Mouse (Mus musculus) intestine, postnatal 0 days (tissue): ENCODE data around the gene Lbx1. TPM values are rescaled to one million over a fixed set of nuclear protein-coding genes. Genes with fewer than 3 reads are reported as not detected.

Source experiments
- ATAC-seq: fragments of 200-750 bp; cut with Nextera tagmentation; 2 replicates; pipeline ENCODE4 v1.8.0; 2017; ENCODE audit warnings: mild to moderate bottlenecking, moderate TSS enrichment, moderate library complexity
- H3K27ac ChIP-seq: fragments of 300-500 bp; sonication (generic); 2 replicates; pipeline ENCODE4 v1.5.1; 2014; ENCODE audit warnings: mild to moderate bottlenecking, low read depth, low read length, moderate library complexity
- H3K27me3 ChIP-seq: fragments of 300-500 bp; sonication (generic); replicated peaks from 2 replicates; pipeline ENCODE4 v1.6.1; 2014; ENCODE audit warnings: low read length, mixed read lengths; ENCODE audit not compliant: control insufficient read depth, insufficient read depth
- H3K36me3 ChIP-seq: fragments of 300-500 bp; sonication (generic); 2 replicates; pipeline ENCODE4 v1.6.1; 2014; ENCODE audit warnings: mild to moderate bottlenecking, moderate library complexity; ENCODE audit not compliant: control insufficient read depth, insufficient read depth
- H3K4me1 ChIP-seq: fragments of 300-500 bp; sonication (generic); replicated peaks from 2 replicates; pipeline ENCODE4 v1.6.1; 2014; ENCODE audit warnings: antibody characterized with exemption, low read length, mixed read lengths; ENCODE audit not compliant: control insufficient read depth, insufficient read depth
- H3K4me2 ChIP-seq: fragments of 300-500 bp; sonication (generic); replicated peaks from 2 replicates; pipeline ENCODE4 v1.6.1; 2014; ENCODE audit warnings: low read depth, mild to moderate bottlenecking, moderate library complexity
- H3K4me3 ChIP-seq: fragments of 300-500 bp; sonication (generic); 2 replicates; pipeline ENCODE4 v1.5.1; 2014; ENCODE audit warnings: low read depth, low read length
- H3K9ac ChIP-seq: fragments of 300-500 bp; sonication (generic); 2 replicates; pipeline ENCODE4 v1.6.1; 2014; ENCODE audit warnings: mild to moderate bottlenecking, low read depth, low read length
- H3K9me3 ChIP-seq: fragments of 300-500 bp; sonication (generic); 2 replicates; pipeline ENCODE4 v1.6.1; 2016; ENCODE audit warnings: mixed run types; ENCODE audit not compliant: control insufficient read depth
- CTCF ChIP-seq: sonication (generic); IDR thresholded peaks from 2 replicates; pipeline ENCODE4 v1.5.1; 2016; ENCODE audit warnings: low read depth, mild to moderate bottlenecking, control low read depth, antibody characterized with exemption, moderate library complexity
- WGBS: fragments of 180-500 bp; shearing (Covaris S2); extraction: QIAGEN DNeasy Blood & Tissue Kit; methylation state at CpG from one replicate; pipeline ENCODE4 v1.1.7; 2014; 5-methylcytosine and 5-hydroxymethylcytosine counted together
- polyA plus RNA-seq: library from polyadenylated mRNA; unstranded; fragments of >200 nt; fragmentation: Nextera tagmentation; extraction: Ambion mirVana; gene quantifications from 2 replicates; pipeline ENCODE4 v1.2.1, GENCODE M21; 2015

Lbx1 gene
- polyA plus RNA-seq, 1 experiment from 2014 or later: not detected

DNA sequence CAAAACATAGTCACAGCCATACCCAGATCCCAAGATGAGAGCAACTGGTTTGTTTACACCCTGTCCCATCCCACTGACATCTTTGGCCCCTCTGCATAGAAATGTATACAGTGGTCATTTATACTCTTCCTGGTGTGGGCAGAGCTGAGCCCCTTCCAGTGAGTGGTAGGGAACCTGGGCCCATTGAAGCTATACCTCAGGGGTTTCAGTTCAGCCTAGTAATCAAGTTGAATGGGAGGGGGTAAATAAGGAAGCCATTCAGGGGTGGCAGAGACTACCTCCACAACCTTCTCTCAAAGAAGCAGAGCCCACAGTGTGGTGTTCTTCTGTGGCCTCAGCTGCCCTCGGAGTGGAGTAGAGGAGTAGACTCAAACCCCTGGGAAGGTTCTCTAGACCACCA is 7.9 kb downstream of the Lbx1 start:
- no peak overlapping the region for H3K4me2 ChIP-seq
- peaks cover 99% of the 10 kb centered on the region for H3K27me3 ChIP-seq
- H3K27ac ChIP-seq: no peak overlapping the region
- H3K9ac ChIP-seq: no peak overlapping the region
- H3K4me3 ChIP-seq: no peak overlapping the region
- H3K4me1 ChIP-seq: no peaks in the 10 kb centered on the region
- no peak for ATAC-seq
- TF ChIP-seq CTCF: no peak
- H3K36me3 ChIP-seq: no peaks in the 10 kb centered on the region
- 5% methylated on average over 1 of the region's 1 CpGs for WGBS
- no peaks in the 10 kb centered on the region for H3K9me3 ChIP-seq

DNA sequence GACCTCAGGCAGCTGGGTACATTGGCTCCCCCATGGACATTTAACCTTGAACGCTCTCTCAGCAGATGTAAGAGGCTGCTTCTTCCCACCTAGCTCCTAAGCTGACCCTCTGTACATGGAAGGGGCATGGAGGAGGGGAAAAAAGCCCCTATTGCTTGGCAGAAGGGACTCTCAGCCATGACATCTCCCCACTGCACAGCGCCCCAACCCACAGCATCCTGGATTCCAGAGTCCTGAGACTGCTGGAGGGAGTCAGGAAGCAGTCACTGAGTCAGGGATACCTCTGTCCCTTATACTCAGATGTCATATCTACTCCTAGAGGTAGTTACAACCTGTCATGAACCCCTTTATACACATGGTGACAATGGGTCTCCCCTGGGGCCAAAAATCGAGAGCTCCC is 8.6 kb downstream of the Lbx1 start:
- ATAC-seq: no peak
- WGBS: 7% methylated on average over 3 of the region's 3 CpGs
- Histone ChIP-seq H3K9ac (no peak overlapping the region), H3K9me3 (no peaks in the 10 kb centered on the region), H3K4me2 (no peak overlapping the region), H3K36me3 (no peaks in the 10 kb centered on the region), H3K27ac (no peak overlapping the region), H3K27me3 (peaks cover 100% of the 10 kb centered on the region), H3K4me3 (no peak overlapping the region), H3K4me1 (no peaks in the 10 kb centered on the region)
- TF ChIP-seq CTCF: no peak

DNA sequence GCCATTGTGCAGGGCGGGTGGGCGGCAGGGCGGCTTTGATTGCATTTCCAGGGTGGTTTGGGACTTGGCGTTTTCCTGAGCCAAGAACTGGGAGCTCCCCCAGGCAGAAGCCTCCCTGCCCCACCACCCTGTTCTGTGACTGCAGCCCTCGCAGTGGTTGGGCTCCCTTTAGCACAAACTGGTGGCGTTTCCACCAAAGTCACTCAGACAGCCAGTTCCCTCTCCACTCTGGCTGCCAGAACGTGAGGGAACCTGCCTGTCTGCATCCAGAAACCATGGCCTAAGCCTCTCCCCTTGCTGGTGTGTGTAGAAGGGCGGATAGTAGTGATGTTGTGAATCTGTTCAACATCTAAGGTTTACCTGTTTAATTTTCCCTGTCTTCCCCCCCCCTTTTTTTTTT is 9.4 kb downstream of the Lbx1 start:
- TF ChIP-seq CTCF: no peak
- no peak overlapping the region for H3K9ac ChIP-seq
- 6% methylated on average over 8 of the region's 8 CpGs for WGBS
- H3K4me3 ChIP-seq: no peak overlapping the region
- ATAC-seq: no peak
- H3K9me3 ChIP-seq: no peaks in the 10 kb centered on the region
- peaks cover 100% of the 10 kb centered on the region for H3K27me3 ChIP-seq
- H3K27ac ChIP-seq: no peak overlapping the region
- no peaks in the 10 kb centered on the region for H3K36me3 ChIP-seq
- no peak overlapping the region for H3K4me2 ChIP-seq
- no peaks in the 10 kb centered on the region for H3K4me1 ChIP-seq

DNA sequence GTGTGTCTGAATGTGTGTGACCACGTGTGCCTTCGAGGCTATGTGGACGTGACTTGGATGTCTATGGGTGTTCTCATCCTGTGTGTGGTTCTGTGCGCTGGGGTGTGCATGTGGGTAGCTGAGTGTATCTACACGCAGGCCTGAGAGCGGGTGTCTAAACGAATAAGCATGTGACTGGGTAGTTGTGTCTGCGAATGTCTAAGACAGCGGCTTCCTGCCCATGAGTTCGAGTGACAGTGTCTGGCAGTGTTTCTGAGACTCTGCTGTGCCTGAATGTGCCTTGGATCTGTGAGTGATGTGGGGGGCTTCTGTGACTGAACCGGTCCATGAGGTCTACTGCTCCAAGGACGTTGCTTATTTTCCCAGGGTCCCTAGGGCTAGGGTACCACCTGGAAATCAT is 10.5 kb downstream of the Lbx1 start:
- Histone ChIP-seq H3K27me3 (peaks cover 93% of the 10 kb centered on the region), H3K4me3 (no peak overlapping the region), H3K9ac (no peak overlapping the region), H3K36me3 (no peaks in the 10 kb centered on the region), H3K4me1 (no peaks in the 10 kb centered on the region), H3K4me2 (no peak overlapping the region), H3K27ac (no peak overlapping the region), H3K9me3 (no peaks in the 10 kb centered on the region)
- no peak for TF ChIP-seq CTCF
- 4% methylated on average over 12 of the region's 12 CpGs for WGBS
- no peak for ATAC-seq

DNA sequence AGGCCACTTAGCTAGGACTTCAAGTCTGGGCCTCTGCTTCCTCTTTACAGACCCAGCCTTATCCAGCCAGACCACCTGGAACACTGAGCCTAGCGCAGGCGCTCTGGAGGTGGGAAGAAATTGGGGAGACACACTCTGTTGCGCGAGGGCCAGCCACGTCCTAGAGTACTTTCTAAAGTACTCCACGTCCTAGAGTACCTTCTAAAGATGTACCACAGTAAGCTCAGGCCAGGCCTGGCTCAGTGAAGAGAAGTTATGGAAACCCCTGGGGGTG is 11.4 kb downstream of the Lbx1 start:
- Histone ChIP-seq H3K4me3 (no peak overlapping the region), H3K27me3 (peaks cover 86% of the 10 kb centered on the region), H3K9ac (no peak overlapping the region), H3K4me2 (no peak overlapping the region), H3K4me1 (no peaks in the 10 kb centered on the region), H3K9me3 (no peaks in the 10 kb centered on the region), H3K36me3 (no peaks in the 10 kb centered on the region), H3K27ac (no peak overlapping the region)
- WGBS: 5% methylated on average over 6 of the region's 6 CpGs
- no peak for TF ChIP-seq CTCF
- no peak for ATAC-seq

- Histone ChIP-seq H3K9ac (no peak overlapping the region), H3K4me3 (no peak overlapping the region), H3K4me2 (no peak overlapping the region), H3K27me3 (peaks cover 83% of the 10 kb centered on the region), H3K4me1 (no peaks in the 10 kb centered on the region), H3K27ac (no peak overlapping the region), H3K36me3 (no peaks in the 10 kb centered on the region), H3K9me3 (no peaks in the 10 kb centered on the region)
- TF ChIP-seq CTCF: no peak
- 3% methylated on average over 49 of the region's 49 CpGs for WGBS
- ATAC-seq: no peak
Observed at GRCm38 (mm10) chr19:45223413-45224285, 12.0 kb downstream of the Lbx1 start.
